Mouse (Mus musculus): ENCODE measurements at regions not wholly inside any gene's neighbourhood (a gene's known extent, or its start where the extent isn't known, plus 50 kb on each side); places are given as distances from the start of the nearest gene placed in this dataset.

DNA sequence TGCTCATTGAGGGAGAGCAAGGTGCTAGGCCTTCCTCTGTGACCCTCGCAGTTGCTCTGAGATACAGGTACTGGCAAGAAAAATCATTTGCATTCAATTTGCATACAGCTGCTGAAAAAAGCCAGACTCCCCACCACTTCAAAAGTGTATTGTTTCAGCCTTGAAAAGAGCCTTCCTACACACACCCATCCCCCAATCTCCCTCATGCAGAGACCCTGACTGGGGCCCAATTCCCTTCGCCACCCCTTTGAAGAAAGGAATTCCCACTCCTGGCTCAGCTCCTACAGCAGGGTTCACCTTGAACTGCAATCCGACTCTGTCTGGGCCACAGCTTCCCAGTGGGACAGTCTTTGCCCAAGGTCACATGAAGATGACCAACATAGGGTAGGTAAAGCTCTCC, 248.6 kb downstream of the Mroh4 start:
- no peak overlapping the region for H3K27ac ChIP-seq (ENCODE audit: low read depth, low read length)
- no peak overlapping the region for H3K9ac ChIP-seq (ENCODE audit: low read depth, low read length)
- ATAC-seq = no peak
- H3K36me3 ChIP-seq (ENCODE audit: control insufficient read depth, insufficient read depth) = no peaks in the 10 kb centered on the region
- H3K4me1 ChIP-seq (replicated peaks; ENCODE audit: control insufficient read depth, insufficient read depth, low read length) = no peaks in the 10 kb centered on the region
- H3K4me2 ChIP-seq (replicated peaks; ENCODE audit: low read depth) = no peak overlapping the region
- H3K27me3 ChIP-seq (replicated peaks; ENCODE audit: control insufficient read depth, insufficient read depth, low read length) = no peaks in the 10 kb centered on the region
- H3K4me3 ChIP-seq (ENCODE audit: low read depth, low read length) = no peak overlapping the region
- WGBS = 17% methylated on average over 3 of the region's 3 CpGs
- no peaks in the 10 kb centered on the region for H3K9me3 ChIP-seq (ENCODE audit: control insufficient read depth)
- no peak for TF ChIP-seq CTCF (IDR thresholded peaks at IDR 0.05; ENCODE audit: low read depth)

DNA sequence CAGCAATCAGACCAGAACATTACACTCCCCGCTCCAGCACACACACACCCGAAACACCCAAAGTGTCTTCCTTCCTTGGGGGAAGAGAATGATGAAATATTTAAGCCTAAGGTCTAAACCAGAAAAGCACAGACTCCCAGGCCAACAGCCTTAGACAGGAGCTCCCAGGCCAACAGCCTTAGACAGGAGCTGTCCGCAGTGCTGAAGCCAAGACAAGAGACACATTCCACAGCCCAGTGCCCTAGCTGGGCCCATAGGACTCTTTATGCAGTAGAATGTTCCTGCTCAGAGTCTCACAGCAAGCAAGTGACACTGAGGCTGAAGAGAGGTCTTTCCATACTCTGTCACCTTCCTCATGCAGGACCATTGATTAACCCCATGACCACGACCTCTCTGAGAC, 253.6 kb downstream of the Mroh4 start:
- Histone ChIP-seq H3K27ac (ENCODE audit: low read depth, low read length) (no peak overlapping the region), H3K4me1 (replicated peaks; ENCODE audit: control insufficient read depth, insufficient read depth, low read length) (no peaks in the 10 kb centered on the region), H3K9ac (ENCODE audit: low read depth, low read length) (no peak overlapping the region), H3K4me2 (replicated peaks; ENCODE audit: low read depth) (no peak overlapping the region), H3K36me3 (ENCODE audit: control insufficient read depth, insufficient read depth) (no peaks in the 10 kb centered on the region), H3K27me3 (replicated peaks; ENCODE audit: control insufficient read depth, insufficient read depth, low read length) (no peaks in the 10 kb centered on the region), H3K9me3 (ENCODE audit: control insufficient read depth) (no peaks in the 10 kb centered on the region), H3K4me3 (ENCODE audit: low read depth, low read length) (no peak overlapping the region)
- WGBS = 67% methylated on average over 4 of the region's 4 CpGs
- no peak for ATAC-seq
- no peak for TF ChIP-seq CTCF (IDR thresholded peaks at IDR 0.05; ENCODE audit: low read depth)

DNA sequence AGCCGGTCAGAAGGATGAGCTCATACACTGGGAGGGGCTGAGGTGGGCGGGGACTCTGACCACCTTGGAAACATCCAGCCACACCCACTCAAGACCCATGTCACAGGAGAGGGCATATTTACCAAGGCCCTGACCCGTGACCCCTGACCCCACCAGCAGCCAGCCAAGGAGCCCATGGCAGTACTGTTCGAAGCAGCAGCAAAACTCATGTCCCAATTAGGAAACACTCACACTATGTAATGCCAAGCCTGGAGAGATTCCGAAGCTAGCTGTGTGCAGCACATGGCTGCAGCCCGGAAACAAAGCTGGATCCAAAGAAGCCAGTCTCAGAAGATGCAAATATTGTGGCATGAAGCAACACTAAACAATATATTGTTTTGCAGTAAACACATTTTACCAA, 256.8 kb downstream of the Mroh4 start:
- 81% methylated on average over 6 of the region's 6 CpGs for WGBS
- Histone ChIP-seq H3K27ac (ENCODE audit: low read depth, low read length) (no peak overlapping the region), H3K36me3 (ENCODE audit: control insufficient read depth, insufficient read depth) (no peaks in the 10 kb centered on the region), H3K27me3 (replicated peaks; ENCODE audit: control insufficient read depth, insufficient read depth, low read length) (no peaks in the 10 kb centered on the region), H3K9me3 (ENCODE audit: control insufficient read depth) (no peaks in the 10 kb centered on the region), H3K4me3 (ENCODE audit: low read depth, low read length) (no peak overlapping the region), H3K4me2 (replicated peaks; ENCODE audit: low read depth) (no peak overlapping the region), H3K9ac (ENCODE audit: low read depth, low read length) (no peak overlapping the region), H3K4me1 (replicated peaks; ENCODE audit: control insufficient read depth, insufficient read depth, low read length) (no peaks in the 10 kb centered on the region)
- no peak for ATAC-seq
- no peak for TF ChIP-seq CTCF (IDR thresholded peaks at IDR 0.05; ENCODE audit: low read depth)

DNA sequence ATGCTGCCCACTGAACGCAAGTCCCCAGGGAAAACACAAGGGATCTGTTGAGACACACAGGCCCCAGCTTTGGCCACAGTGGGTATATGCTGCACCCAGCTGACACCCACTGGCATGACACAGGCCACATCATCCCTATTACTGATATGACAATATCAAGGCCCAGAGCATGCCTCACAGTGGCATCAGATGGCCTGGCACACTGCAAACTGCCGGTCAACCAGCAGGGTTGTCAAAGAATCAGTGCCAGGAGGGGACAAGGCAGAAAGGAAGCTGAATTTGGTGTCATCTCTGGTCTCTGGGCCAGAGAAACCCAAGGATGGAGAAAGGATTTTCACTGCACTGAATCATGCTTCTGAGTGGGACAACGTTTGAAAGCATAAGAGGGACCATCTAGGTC, 266.7 kb downstream of the Mroh4 start:
- no peak for TF ChIP-seq CTCF (IDR thresholded peaks at IDR 0.05; ENCODE audit: low read depth)
- Histone ChIP-seq H3K9ac (ENCODE audit: low read depth, low read length) (no peak overlapping the region), H3K27ac (ENCODE audit: low read depth, low read length) (no peak overlapping the region), H3K4me1 (replicated peaks; ENCODE audit: control insufficient read depth, insufficient read depth, low read length) (no peaks in the 10 kb centered on the region), H3K27me3 (replicated peaks; ENCODE audit: control insufficient read depth, insufficient read depth, low read length) (no peaks in the 10 kb centered on the region), H3K4me3 (ENCODE audit: low read depth, low read length) (no peak overlapping the region), H3K4me2 (replicated peaks; ENCODE audit: low read depth) (no peak overlapping the region), H3K9me3 (ENCODE audit: control insufficient read depth) (no peaks in the 10 kb centered on the region), H3K36me3 (ENCODE audit: control insufficient read depth, insufficient read depth) (no peaks in the 10 kb centered on the region)
- WGBS = 73% methylated on average over 3 of the region's 3 CpGs
- ATAC-seq = no peak

DNA sequence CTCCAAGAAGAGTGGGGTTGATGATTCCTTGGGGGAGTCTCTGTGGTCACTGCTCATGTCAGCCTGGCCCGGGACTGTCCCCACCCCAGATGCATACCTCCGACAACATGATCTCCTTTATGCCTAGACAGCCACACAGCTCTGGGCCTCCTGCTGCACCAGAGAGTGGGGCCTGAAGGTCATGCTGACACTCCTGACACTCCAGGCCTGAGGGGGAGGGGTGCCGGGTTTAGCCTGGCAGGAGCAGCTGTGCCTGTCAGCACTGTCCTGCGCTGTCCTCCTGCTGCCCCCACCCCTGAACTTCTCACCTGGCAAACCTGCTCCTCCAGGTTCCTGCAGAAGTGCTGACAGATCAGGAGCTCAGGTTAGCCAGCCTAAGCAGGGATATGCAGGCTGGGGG, 288.2 kb downstream of the Mroh4 start:
- ATAC-seq = no peak
- Histone ChIP-seq H3K9me3 (ENCODE audit: control insufficient read depth) (no peaks in the 10 kb centered on the region), H3K27me3 (replicated peaks; ENCODE audit: control insufficient read depth, insufficient read depth, low read length) (no peaks in the 10 kb centered on the region), H3K4me3 (ENCODE audit: low read depth, low read length) (no peak overlapping the region), H3K4me1 (replicated peaks; ENCODE audit: control insufficient read depth, insufficient read depth, low read length) (no peaks in the 10 kb centered on the region), H3K36me3 (ENCODE audit: control insufficient read depth, insufficient read depth) (no peaks in the 10 kb centered on the region), H3K9ac (ENCODE audit: low read depth, low read length) (no peak overlapping the region), H3K27ac (ENCODE audit: low read depth, low read length) (no peak overlapping the region), H3K4me2 (replicated peaks; ENCODE audit: low read depth) (no peak overlapping the region)
- TF ChIP-seq CTCF (IDR thresholded peaks at IDR 0.05; ENCODE audit: low read depth) = no peak
- 21% methylated on average over 4 of the region's 4 CpGs for WGBS

DNA sequence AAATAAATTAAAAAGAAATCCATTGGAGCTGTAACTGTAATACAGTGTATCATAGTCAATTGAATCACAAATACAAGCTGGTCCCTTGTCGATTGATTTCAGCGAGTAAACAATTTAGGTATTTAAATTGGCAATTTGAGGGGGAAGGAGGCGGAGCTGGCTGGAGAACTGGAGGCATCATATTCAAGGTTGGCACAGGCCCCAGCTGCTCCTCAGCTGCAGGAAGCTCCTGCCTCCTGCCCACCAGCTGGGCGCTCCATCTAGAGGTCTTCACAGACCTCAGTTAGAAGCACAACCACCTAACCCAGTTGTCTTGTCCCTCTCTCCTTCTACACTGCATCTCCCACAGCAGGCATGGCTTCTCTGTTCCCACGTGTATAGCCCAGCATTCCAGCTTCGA, 292.6 kb downstream of the Mroh4 start:
- ATAC-seq = no peak
- Histone ChIP-seq H3K9me3 (ENCODE audit: control insufficient read depth) (no peaks in the 10 kb centered on the region), H3K4me2 (replicated peaks; ENCODE audit: low read depth) (no peak overlapping the region), H3K27ac (ENCODE audit: low read depth, low read length) (no peak overlapping the region), H3K4me1 (replicated peaks; ENCODE audit: control insufficient read depth, insufficient read depth, low read length) (no peaks in the 10 kb centered on the region), H3K36me3 (ENCODE audit: control insufficient read depth, insufficient read depth) (no peaks in the 10 kb centered on the region), H3K27me3 (replicated peaks; ENCODE audit: control insufficient read depth, insufficient read depth, low read length) (no peaks in the 10 kb centered on the region), H3K4me3 (ENCODE audit: low read depth, low read length) (no peak overlapping the region), H3K9ac (ENCODE audit: low read depth, low read length) (no peak overlapping the region)
- 64% methylated on average over 6 of the region's 6 CpGs for WGBS
- no peak for TF ChIP-seq CTCF (IDR thresholded peaks at IDR 0.05; ENCODE audit: low read depth)

DNA sequence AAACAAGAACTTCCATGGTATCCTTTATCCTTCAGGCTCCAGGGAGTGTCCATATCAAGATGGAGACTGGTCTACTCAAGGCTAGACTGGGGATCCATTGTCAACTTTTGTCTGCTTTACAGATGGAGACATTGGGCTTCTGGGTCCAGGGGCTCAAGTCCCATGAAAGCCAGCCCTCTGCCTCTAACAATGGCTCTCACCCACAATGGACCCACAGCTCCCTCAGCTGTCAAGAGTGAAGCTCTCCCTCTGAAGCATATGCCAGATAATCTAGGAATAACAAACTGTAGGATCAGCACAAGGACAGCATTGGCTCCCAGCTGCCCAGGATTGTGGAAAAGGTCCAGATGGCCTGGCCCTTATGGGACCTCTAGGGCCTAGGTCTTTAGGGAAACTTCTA, 302.3 kb downstream of the Mroh4 start:
- no peak overlapping the region for H3K4me2 ChIP-seq (replicated peaks; ENCODE audit: low read depth)
- no peak overlapping the region for H3K4me3 ChIP-seq (ENCODE audit: low read depth, low read length)
- no peaks in the 10 kb centered on the region for H3K27me3 ChIP-seq (replicated peaks; ENCODE audit: control insufficient read depth, insufficient read depth, low read length)
- H3K9me3 ChIP-seq (ENCODE audit: control insufficient read depth) = no peaks in the 10 kb centered on the region
- H3K36me3 ChIP-seq (ENCODE audit: control insufficient read depth, insufficient read depth) = no peaks in the 10 kb centered on the region
- no peak for ATAC-seq
- TF ChIP-seq CTCF (IDR thresholded peaks at IDR 0.05; ENCODE audit: low read depth) = no peak
- no peak overlapping the region for H3K27ac ChIP-seq (ENCODE audit: low read depth, low read length)
- no peak overlapping the region for H3K9ac ChIP-seq (ENCODE audit: low read depth, low read length)
- no peaks in the 10 kb centered on the region for H3K4me1 ChIP-seq (replicated peaks; ENCODE audit: control insufficient read depth, insufficient read depth, low read length)

All from intestine, postnatal 0 days (tissue).